Mouse (Mus musculus): ENCODE data around the gene Rcn3.

Rcn3 gene

GRCm38 (mm10) chr7:45069671-45070070, 22.4 kb downstream of the Rcn3 start:
- DNase-seq = no peak

- DNase-seq = peak; percentile 59
Measured at GRCm38 (mm10) chr7:45068000-45068318, 24.1 kb downstream of the Rcn3 start.

- DNase-seq = no peak
Measured at GRCm38 (mm10) chr7:45067190-45067999, 24.6 kb downstream of the Rcn3 start.

- peak; percentile 93 for DNase-seq
Measured at GRCm38 (mm10) chr7:45062239-45062835, 29.7 kb downstream of the Rcn3 start, which contains the start of the genes Nosip and Prrg2. Gene Nosip, plus strand, starts transcription at chr7:45062429. Gene Prrg2, minus strand, starts transcription at chr7:45062677.

- peak; percentile 70 for DNase-seq
Measured at GRCm38 (mm10) chr7:45061532-45062075, 30.4 kb downstream of the Rcn3 start.

GRCm38 (mm10) chr7:45060632-45061122, 31.3 kb downstream of the Rcn3 start:
- DNase-seq = no peak

GRCm38 (mm10) chr7:45058607-45059571, 33.1 kb downstream of the Rcn3 start:
- no peak for DNase-seq

GRCm38 (mm10) chr7:45056972-45057348, 35.1 kb downstream of the Rcn3 start:
- no peak for DNase-seq

GRCm38 (mm10) chr7:45056329-45056971, 35.6 kb downstream of the Rcn3 start:
- no peak for DNase-seq

- peak; percentile 96 for DNase-seq
Measured at GRCm38 (mm10) chr7:45053931-45054510, 38.0 kb downstream of the Rcn3 start.

- DNase-seq = peak; percentile 82
Measured at GRCm38 (mm10) chr7:45053117-45053930, 38.7 kb downstream of the Rcn3 start.

- peak; percentile 78 for DNase-seq
Measured at GRCm38 (mm10) chr7:45052862-45053116, 39.2 kb downstream of the Rcn3 start, which contains the start of gene Prr12. Gene Prr12, minus strand, starts transcription at chr7:45052881.

- peak; percentile 33 for DNase-seq
Measured at GRCm38 (mm10) chr7:45052181-45052861, 39.7 kb downstream of the Rcn3 start.

GRCm38 (mm10) chr7:45051601-45051974, 40.4 kb downstream of the Rcn3 start:
- no peak for DNase-seq

- DNase-seq = peak; percentile 79
Measured at GRCm38 (mm10) chr7:45050945-45051600, 40.9 kb downstream of the Rcn3 start.

- no peak for DNase-seq
Measured at GRCm38 (mm10) chr7:45048923-45049657, 42.9 kb downstream of the Rcn3 start.

GRCm38 (mm10) chr7:45048001-45048890, 43.8 kb downstream of the Rcn3 start:
- no peak for DNase-seq

GRCm38 (mm10) chr7:45047491-45047890, 44.5 kb downstream of the Rcn3 start:
- no peak for DNase-seq

Data from liver (tissue).